Mouse (Mus musculus) leukemia stem cell, adult 10-12 weeks (primary cell): ENCODE data around the gene Gm8005. TPM values are rescaled to one million over a fixed set of nuclear protein-coding genes. Genes with fewer than 3 reads are reported as not detected.

ENCODE experiments used
- polyA plus RNA-seq: library from polyadenylated mRNA; stranded (reverse); fragments of >175 nt; gene quantifications from 2 replicates; pipeline ENCODE4 v1.2.3, GENCODE M21; 2012; ENCODE audit warnings: low replicate concordance

Gene Gm8005
- polyA plus RNA-seq = not detected in 2 replicates

GRCm38 (mm10) chr14:42439573-42439972 is at the start of gene Gm8005:
Gene Gm8005 (minus strand): TSS chr14:42439673.

DNA sequence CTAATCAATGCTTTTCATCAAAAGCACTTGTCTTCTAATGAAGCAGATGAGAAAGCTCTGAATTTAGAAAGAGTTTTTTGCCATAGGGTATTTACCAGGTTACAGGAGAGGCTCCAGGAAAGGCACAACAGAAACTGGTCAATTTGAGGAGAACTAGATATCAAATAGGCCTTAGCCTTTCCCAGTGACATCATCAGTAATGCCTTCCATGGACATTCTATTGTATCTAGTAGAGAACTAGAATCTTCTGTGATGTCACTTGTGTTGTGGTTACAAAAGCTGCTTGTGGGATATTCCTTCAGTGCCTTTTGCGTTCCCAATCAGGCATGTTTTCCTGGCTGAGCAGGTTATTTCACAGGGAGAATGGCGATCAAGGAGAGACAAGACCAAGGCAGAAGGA is 24.1 kb upstream of the Gm8005 start, which contains the start of gene Gm8011:
Gene Gm8011 (plus strand): TSS at position 301 of the 400 bp plus-strand sequence.

Other genes with a start within 250 kb of the Gm8005 start
- gene Gm3573, start 248.9 kb downstream of the Gm8005 start, polyA plus RNA-seq = not detected in 2 replicates
- gene Gm17026, start 179.6 kb downstream of the Gm8005 start, polyA plus RNA-seq = not detected in 2 replicates
- gene Gm9611, start 142.3 kb downstream of the Gm8005 start, polyA plus RNA-seq = not detected in 2 replicates
- gene Gm7995, start 129.5 kb downstream of the Gm8005 start, polyA plus RNA-seq = not detected in 2 replicates
- not detected in 2 replicates for gene Gm8011, start 24.2 kb upstream of the Gm8005 start, polyA plus RNA-seq
- gene Gm8020, start 62.7 kb upstream of the Gm8005 start, polyA plus RNA-seq = not detected in 2 replicates
- gene Gm8024, start 84.6 kb upstream of the Gm8005 start, polyA plus RNA-seq = not detected in 2 replicates
- gene Gm17124, start 160.2 kb upstream of the Gm8005 start, polyA plus RNA-seq = not detected in 2 replicates
- gene Gm3633, start 202.2 kb upstream of the Gm8005 start, polyA plus RNA-seq = not detected in 2 replicates
- not detected in 2 replicates for gene Gm10378, start 216.3 kb upstream of the Gm8005 start, polyA plus RNA-seq